Mouse (Mus musculus) olfactory bulb, adult 2 months (tissue): ENCODE results near the gene Ank3.

ENCODE experiments used
- CTCF ChIP-seq: fragments of 200-500 bp; IDR thresholded peaks from 2 replicates; pipeline ENCODE4 v1.5.1; 2012; ENCODE audit warnings: low read depth, mild to moderate bottlenecking, low read length, moderate library complexity; ENCODE audit not compliant: insufficient read depth
- POLR2A ChIP-seq: fragments of 200-500 bp; IDR thresholded peaks from 2 replicates; pipeline ENCODE4 v1.6.1; 2012; ENCODE audit warnings: mild to moderate bottlenecking, low read depth, low read length, moderate library complexity; ENCODE audit not compliant: insufficient read depth

DNA sequence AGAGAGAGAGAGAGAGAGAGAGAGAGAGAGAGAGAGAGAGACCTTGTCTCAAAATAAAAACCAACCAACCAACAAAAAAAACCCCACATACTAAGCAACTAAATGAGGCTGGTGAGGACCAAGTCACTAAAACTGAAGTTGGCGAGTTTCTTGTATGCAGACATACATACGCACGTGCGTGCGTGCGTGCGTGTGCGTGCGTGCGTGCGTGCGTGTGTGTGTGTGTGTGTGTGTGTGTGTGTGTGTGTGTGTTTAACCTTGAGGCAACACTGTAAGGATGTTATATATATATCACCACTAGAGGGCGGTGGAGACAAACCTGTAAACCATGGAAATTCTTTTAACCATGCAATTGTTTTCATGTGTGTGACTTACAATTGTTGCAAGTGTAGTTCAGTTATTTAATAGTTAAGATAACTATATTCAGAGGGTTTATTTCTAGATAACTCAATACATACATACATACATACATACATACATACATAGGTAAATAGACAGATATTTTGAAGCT lies 31.6 kb upstream of the Ank3 start:
- TF ChIP-seq CTCF (peak; percentile 58; the same call in 1 of the 2 replicates), POLR2A (no peak)
